Mouse (Mus musculus): ENCODE data around the gene Ehd4. TPM values are rescaled to one million over a fixed set of nuclear protein-coding genes. Genes with fewer than 3 reads are reported as not detected.

Gene Ehd4
- polyA plus RNA-seq, 1 experiment, result 6.4 TPM

DNA sequence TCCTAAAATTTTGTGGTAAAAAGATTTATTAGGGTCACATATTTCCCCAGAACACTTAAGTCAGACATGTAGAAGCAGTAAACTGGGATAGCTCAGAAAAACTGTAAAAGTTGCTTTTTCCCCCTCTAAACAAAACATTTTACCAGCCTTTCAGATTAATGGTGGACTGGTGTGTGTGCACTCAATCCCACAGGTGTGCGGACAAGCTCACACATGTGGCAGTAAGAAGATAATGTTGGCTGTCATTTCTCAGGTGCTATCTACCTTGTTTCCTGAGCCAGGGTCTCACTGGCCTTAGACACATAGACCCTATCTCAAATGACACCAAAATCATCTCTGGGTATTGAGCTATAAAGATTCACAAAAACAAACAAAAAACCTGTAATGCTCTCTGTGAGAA is 28.9 kb downstream of the Ehd4 start:
- TF ChIP-seq CTCF (IDR thresholded peaks at IDR 0.05; ENCODE audit: borderline replicate concordance, extremely low read depth, insufficient read depth, insufficient read length) (no peak), POLR2A (IDR thresholded peaks at IDR 0.05; ENCODE audit: borderline replicate concordance, extremely low read depth, insufficient read depth, insufficient read length, poor library complexity, severe bottlenecking) (no peak)
- DNase-seq (ENCODE audit: low read depth), result no peak

DNA sequence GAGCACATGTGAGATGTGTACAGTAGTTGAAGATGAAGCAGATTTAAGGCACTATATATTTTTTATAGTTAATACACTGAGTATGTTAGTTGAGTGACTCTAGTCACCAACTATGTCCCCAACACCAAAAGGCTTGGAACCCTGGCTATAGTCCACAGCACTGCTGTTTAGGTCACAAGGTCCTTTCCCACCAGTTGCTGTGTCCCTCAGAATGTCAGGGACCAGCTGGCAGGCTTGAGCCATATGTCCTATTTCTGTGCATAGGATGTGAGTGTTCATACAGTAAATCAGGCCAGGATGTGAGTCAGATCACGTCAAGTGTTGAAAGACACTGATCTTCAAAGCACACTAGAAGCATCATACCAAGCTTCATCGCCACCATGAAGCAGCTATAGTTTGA is 29.5 kb downstream of the Ehd4 start:
- TF ChIP-seq POLR2A (IDR thresholded peaks at IDR 0.05; ENCODE audit: borderline replicate concordance, extremely low read depth, insufficient read depth, insufficient read length, poor library complexity, severe bottlenecking), result no peak
- no peak for TF ChIP-seq CTCF (IDR thresholded peaks at IDR 0.05; ENCODE audit: borderline replicate concordance, extremely low read depth, insufficient read depth, insufficient read length)
- no peak for DNase-seq (ENCODE audit: low read depth)

DNA sequence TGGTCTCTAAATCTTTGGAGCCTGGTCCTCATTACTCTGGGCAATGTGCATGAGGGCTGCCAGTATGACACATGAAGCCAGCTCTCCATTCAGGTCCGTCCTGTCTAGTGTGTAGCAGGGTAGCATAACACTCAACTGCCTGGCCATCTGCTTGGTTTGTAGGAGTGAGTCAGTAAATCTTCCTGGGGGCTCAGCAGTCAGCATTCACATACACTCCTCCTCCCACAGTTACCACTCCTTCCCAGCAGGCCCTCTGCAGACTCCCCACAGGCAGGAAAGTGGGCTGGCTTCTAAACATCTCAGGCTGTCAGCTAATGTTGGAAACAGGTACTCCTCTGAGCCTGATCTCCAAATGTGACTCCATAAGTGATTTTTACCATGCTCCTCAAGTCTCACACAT is 30.3 kb downstream of the Ehd4 start:
- DNase-seq (ENCODE audit: low read depth), result no peak
- TF ChIP-seq POLR2A (IDR thresholded peaks at IDR 0.05; ENCODE audit: borderline replicate concordance, extremely low read depth, insufficient read depth, insufficient read length, poor library complexity, severe bottlenecking) (no peak), CTCF (IDR thresholded peaks at IDR 0.05; ENCODE audit: borderline replicate concordance, extremely low read depth, insufficient read depth, insufficient read length) (no peak)

DNA sequence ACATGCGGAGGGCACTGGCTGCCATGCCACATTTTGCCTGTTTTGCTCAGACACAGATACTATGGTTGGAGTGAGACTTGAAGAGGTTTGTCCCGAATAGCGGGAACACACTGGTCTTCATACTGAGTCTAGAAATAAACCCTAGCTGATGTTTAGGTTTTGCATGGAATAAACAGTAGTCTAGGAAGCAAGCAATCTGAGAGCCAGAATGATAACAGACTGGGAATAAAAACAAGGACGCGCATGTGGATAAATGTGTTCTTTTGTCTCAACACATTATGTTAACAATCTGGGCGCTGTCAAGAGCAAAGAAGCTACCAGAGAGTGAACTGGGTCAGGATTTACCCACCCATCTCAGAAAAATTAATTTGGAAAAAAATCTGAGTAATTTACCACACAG is 31.4 kb downstream of the Ehd4 start:
- TF ChIP-seq CTCF (IDR thresholded peaks at IDR 0.05; ENCODE audit: borderline replicate concordance, extremely low read depth, insufficient read depth, insufficient read length) (no peak), POLR2A (IDR thresholded peaks at IDR 0.05; ENCODE audit: borderline replicate concordance, extremely low read depth, insufficient read depth, insufficient read length, poor library complexity, severe bottlenecking) (no peak)
- DNase-seq (ENCODE audit: low read depth), result no peak

DNA sequence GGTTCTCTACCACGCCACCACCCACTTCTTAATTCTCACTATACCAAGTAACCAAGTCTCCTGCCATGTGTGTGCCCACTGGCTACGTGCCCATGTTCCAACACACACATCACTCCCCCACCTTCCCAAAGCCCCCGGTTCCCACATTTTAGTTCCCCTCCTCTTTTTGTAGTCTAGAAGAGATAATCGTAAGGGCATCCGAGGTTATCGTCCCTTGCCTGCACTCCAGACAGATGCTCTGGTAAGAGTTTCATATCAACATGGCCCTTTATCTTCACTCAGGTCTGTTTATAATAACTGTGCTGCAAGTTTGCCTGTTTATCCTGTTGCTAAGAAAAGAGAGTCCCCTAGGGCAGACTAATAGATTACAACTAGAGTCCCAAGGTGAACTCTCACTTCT is 37.1 kb downstream of the Ehd4 start:
- no peak for DNase-seq (ENCODE audit: low read depth)
- no peak for TF ChIP-seq CTCF (IDR thresholded peaks at IDR 0.05; ENCODE audit: borderline replicate concordance, extremely low read depth, insufficient read depth, insufficient read length)
- no peak for TF ChIP-seq POLR2A (IDR thresholded peaks at IDR 0.05; ENCODE audit: borderline replicate concordance, extremely low read depth, insufficient read depth, insufficient read length, poor library complexity, severe bottlenecking)

DNA sequence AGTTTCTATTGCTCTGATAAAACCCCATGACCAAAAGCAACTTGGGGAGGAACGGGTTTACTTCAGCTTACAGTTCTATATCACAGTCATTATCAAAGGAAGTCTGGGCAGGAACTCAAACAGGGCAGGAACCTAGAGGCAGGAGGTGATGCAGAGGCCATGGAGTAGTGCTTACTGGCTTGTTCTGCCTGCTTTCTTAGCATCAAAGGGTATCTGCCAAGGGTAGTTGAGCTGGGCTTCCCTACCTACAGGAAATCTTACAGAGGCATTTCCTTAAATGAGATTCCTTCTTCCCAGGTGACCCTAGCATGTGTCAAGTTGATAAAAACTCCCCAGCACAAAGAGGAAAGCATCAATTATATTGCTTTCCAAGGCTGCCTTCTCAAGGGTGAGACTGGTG is 38.0 kb downstream of the Ehd4 start:
- no peak for DNase-seq (ENCODE audit: low read depth)
- TF ChIP-seq CTCF (IDR thresholded peaks at IDR 0.05; ENCODE audit: borderline replicate concordance, extremely low read depth, insufficient read depth, insufficient read length) (no peak), POLR2A (IDR thresholded peaks at IDR 0.05; ENCODE audit: borderline replicate concordance, extremely low read depth, insufficient read depth, insufficient read length, poor library complexity, severe bottlenecking) (no peak)

DNA sequence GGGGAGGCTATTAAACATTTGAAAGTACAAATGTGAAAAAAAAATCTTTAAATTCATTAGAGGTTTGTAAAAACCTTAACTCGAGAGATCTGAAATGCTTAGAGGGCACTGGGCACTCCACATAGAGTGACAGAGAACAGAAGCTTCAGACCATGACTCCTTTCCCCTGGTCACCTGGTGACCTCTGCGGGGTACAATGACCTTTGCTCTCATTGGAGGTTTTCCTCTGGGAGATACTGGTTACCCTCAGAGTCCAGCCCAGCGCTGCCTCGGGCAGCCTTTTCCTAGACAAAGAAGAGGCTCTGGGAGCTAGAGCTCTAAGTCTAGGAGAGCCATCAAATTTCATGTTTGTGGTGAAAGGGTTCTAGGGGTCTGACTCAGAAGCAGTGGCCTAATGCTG is 39.4 kb downstream of the Ehd4 start:
- TF ChIP-seq CTCF (IDR thresholded peaks at IDR 0.05; ENCODE audit: borderline replicate concordance, extremely low read depth, insufficient read depth, insufficient read length) (no peak), POLR2A (IDR thresholded peaks at IDR 0.05; ENCODE audit: borderline replicate concordance, extremely low read depth, insufficient read depth, insufficient read length, poor library complexity, severe bottlenecking) (no peak)
- no peak for DNase-seq (ENCODE audit: low read depth)

DNA sequence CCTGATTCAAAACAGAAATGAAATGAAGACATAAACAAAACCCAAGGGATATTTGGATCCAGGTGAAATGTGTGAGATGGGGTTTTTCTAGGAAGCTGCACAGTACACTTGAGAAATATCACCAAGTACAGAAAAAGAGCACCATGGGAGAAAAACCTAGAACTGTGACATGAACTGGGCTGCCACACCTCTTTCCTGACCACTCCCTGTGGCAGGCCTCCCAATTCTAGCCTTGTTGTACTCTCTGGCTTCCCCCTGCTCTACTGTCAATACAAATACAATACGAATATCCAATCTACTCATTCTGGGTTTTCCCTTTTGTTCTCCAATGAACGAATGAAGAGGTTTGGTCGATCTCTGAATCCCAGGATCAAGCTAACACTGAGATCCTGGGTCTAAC is 40.4 kb downstream of the Ehd4 start:
- no peak for DNase-seq (ENCODE audit: low read depth)
- TF ChIP-seq POLR2A (IDR thresholded peaks at IDR 0.05; ENCODE audit: borderline replicate concordance, extremely low read depth, insufficient read depth, insufficient read length, poor library complexity, severe bottlenecking), result no peak
- no peak for TF ChIP-seq CTCF (IDR thresholded peaks at IDR 0.05; ENCODE audit: borderline replicate concordance, extremely low read depth, insufficient read depth, insufficient read length)

DNA sequence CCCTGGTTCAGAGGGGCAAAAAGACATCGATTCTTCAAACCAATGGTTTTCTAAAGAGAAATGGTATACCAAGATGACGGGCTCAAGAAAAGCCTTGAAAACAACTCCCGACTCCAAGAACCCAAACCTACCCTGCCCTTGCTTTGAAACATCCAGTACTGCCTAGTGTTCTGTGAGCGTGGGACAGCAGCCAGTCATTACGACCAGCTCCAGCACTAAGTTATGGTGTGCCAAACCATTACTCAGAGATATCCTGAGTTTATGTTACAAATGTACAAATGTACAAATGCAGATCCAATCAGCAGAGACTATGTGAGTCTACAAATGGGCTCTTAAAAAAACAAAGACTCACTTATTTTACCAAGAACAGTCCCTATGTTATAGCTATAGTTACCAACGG is 40.9 kb downstream of the Ehd4 start:
- no peak for DNase-seq (ENCODE audit: low read depth)
- TF ChIP-seq CTCF (IDR thresholded peaks at IDR 0.05; ENCODE audit: borderline replicate concordance, extremely low read depth, insufficient read depth, insufficient read length) (no peak), POLR2A (IDR thresholded peaks at IDR 0.05; ENCODE audit: borderline replicate concordance, extremely low read depth, insufficient read depth, insufficient read length, poor library complexity, severe bottlenecking) (no peak)

DNA sequence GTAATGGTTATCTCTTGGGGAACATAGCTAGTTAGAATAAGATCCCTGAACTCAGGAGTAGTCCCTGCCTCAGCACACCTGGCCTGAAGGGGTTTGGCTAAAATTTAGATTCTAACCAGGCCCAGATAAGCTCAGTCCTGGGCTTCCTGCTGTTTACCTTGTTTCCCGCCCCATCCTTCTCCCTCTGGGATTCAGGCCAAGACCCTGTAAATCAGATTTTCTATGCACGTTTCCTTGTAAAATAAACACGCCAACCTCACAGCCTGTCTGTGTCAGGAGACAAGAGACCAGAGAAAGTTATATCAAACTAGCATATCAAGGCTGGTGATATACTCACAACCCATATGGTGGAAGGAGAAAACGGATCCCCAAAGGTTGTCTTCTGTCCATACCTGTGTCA is 42.8 kb downstream of the Ehd4 start:
- no peak for TF ChIP-seq CTCF (IDR thresholded peaks at IDR 0.05; ENCODE audit: borderline replicate concordance, extremely low read depth, insufficient read depth, insufficient read length)
- no peak for TF ChIP-seq POLR2A (IDR thresholded peaks at IDR 0.05; ENCODE audit: borderline replicate concordance, extremely low read depth, insufficient read depth, insufficient read length, poor library complexity, severe bottlenecking)
- no peak for DNase-seq (ENCODE audit: low read depth)

DNA sequence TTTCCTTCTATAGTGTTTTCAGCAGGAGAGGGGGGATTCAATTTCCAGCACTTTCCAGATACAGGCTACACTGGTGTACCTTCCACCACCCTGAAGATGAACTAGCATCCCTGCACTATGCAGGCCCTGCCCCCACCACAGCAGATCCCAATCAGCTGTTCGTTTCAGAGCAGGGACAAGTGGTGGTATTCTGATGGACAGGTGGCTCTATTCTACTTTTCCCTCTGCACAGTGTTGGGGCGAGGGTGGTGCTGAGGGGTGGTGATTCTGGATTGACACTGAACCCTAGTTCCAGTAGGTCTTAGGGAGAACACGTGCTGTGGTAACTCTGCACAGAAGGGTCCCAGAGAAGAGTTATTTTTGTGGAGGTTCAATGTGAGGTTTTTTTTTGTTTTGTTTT is 43.2 kb downstream of the Ehd4 start:
- TF ChIP-seq POLR2A (IDR thresholded peaks at IDR 0.05; ENCODE audit: borderline replicate concordance, extremely low read depth, insufficient read depth, insufficient read length, poor library complexity, severe bottlenecking), result no peak
- no peak for TF ChIP-seq CTCF (IDR thresholded peaks at IDR 0.05; ENCODE audit: borderline replicate concordance, extremely low read depth, insufficient read depth, insufficient read length)
- no peak for DNase-seq (ENCODE audit: low read depth)

DNA sequence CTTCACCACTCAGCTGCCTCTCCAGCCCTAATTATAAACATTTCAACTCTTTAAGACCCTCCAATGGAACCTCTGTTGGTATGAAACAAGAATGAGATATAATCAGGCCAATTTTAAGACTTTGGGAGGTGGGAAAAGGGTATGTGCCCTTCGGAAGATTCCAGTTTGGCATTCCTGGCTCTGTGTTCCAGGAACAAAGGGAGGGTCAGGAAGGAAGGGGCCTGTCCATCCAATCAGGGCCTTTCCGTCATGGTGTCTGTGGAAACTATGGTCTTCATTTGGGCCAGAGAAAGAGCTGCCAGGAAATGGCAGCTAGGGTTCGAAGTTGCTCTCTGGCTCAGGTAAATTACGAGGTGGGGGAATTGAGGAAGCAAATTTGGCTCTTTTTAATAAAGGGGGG is 46.3 kb downstream of the Ehd4 start:
- DNase-seq (ENCODE audit: low read depth), result no peak
- no peak for TF ChIP-seq CTCF (IDR thresholded peaks at IDR 0.05; ENCODE audit: borderline replicate concordance, extremely low read depth, insufficient read depth, insufficient read length)
- TF ChIP-seq POLR2A (IDR thresholded peaks at IDR 0.05; ENCODE audit: borderline replicate concordance, extremely low read depth, insufficient read depth, insufficient read length, poor library complexity, severe bottlenecking), result no peak

DNA sequence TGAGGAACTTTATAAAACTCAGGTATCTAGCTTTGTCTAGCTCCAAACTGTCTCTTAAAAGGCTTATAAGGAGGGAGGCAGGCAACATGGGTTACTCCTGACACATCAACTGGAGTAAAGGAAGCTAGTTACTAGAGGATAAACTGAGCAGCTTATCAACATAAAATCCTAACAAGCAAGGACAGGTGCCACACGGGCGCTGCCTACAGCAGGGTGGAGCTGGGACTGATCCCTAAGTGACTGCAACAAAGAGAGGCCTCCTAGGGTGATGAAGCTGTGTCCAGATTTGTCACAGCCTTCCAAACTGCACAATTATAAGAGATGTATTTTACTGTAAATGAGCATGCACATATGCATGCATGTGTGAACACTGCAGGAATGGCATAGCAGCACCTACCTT is 47.0 kb downstream of the Ehd4 start:
- TF ChIP-seq POLR2A (IDR thresholded peaks at IDR 0.05; ENCODE audit: borderline replicate concordance, extremely low read depth, insufficient read depth, insufficient read length, poor library complexity, severe bottlenecking) (no peak), CTCF (IDR thresholded peaks at IDR 0.05; ENCODE audit: borderline replicate concordance, extremely low read depth, insufficient read depth, insufficient read length) (no peak)
- DNase-seq (ENCODE audit: low read depth), result no peak
